In the genomic region with DNA sequence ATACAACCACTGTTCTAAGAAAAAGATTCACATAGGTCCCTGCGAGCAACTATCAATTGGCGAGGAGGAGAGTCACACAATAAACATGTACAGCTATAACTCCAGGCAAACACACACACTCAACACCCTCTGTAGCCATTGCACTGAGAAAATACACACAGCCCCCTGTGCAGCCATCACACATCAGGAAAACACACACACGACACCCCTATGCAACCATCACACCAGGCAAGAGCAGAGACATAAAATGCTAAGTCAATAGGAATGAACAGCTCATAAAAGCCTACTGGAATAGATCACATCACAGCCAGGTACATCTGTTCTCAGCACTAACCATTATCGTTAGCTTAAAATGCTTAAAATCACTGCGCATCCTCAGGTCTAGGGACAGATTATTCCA, we compare ENCODE assay signal across 29 mouse cellular contexts.
DNase-seq lines count a peak whose midpoint lies in the region; ATAC-seq and TF ChIP-seq lines count a peak whose summit lies in the region.
"Had no signal": no experiment of that assay in that cellular context is flagged by ENCODE, and none has a peak within 500 bp of the region (broad histone marks: within the 10 kb centered on the region; RNA-seq: fewer than 3 reads in every experiment).

No protein-coding gene starts in this region.

- no peaks in the 10 kb centered on the region for H3K27me3 ChIP-seq in forebrain, embryonic 15.5 days
- no peaks in the 10 kb centered on the region for H3K27me3 ChIP-seq in forebrain, embryonic 10.5 days (ENCODE audit: poor library complexity, severe bottlenecking)
- H3K27me3 ChIP-seq in kidney, adult 2 months (replicated peaks; ENCODE audit: control insufficient read depth, insufficient read depth, low read length) = no peaks in the 10 kb centered on the region
- H3K27me3 ChIP-seq in kidney, embryonic 14.5 days (ENCODE audit: control insufficient read depth, insufficient read depth, low read length) = no peaks in the 10 kb centered on the region
- H3K27me3 ChIP-seq in neural tube, embryonic 15.5 days (replicated peaks) = no peaks in the 10 kb centered on the region
- H3K27me3 ChIP-seq: embryonic facial prominence, embryonic 13.5 days; intestine, embryonic 15.5 days; limb, embryonic 15.5 days; liver, embryonic 13.5 days; megakaryocyte, embryonic 14.5 days; midbrain, embryonic 13.5 days had no signal

- no peak for TF ChIP-seq CTCF in kidney, adult 2 months (conservative IDR thresholded peaks at IDR 0.05; ENCODE audit: insufficient read depth, insufficient read length, low read depth, low read length)

- H3K4me1 ChIP-seq in forebrain, embryonic 15.5 days = peaks cover 42% of the 10 kb centered on the region
- peaks cover 20% of the 10 kb centered on the region for H3K4me1 ChIP-seq in forebrain, embryonic 10.5 days
- H3K4me1 ChIP-seq in kidney, adult 2 months (ENCODE audit: control insufficient read depth, insufficient read depth, low read length) = peaks cover 10% of the 10 kb centered on the region; the same call in 1 of the 2 replicates
- peaks cover 16% of the 10 kb centered on the region; the same call in 1 of the 2 replicates for H3K4me1 ChIP-seq in kidney, embryonic 14.5 days (ENCODE audit: control insufficient read depth, insufficient read depth, low read length)
- peaks cover 36% of the 10 kb centered on the region for H3K4me1 ChIP-seq in brown adipose tissue, adult 24 weeks (ENCODE audit: control insufficient read depth, insufficient read depth, insufficient read length, low read length)
- H3K4me1 ChIP-seq in neural tube, embryonic 15.5 days = peaks cover 20% of the 10 kb centered on the region
- H3K4me1 ChIP-seq: intestine, embryonic 15.5 days; liver, embryonic 13.5 days; megakaryocyte, embryonic 14.5 days had no signal

- H3K36me3 ChIP-seq in forebrain, embryonic 15.5 days = no peaks in the 10 kb centered on the region
- no peaks in the 10 kb centered on the region for H3K36me3 ChIP-seq in forebrain, embryonic 10.5 days (replicated peaks)
- H3K36me3 ChIP-seq in kidney, adult 2 months (ENCODE audit: control insufficient read depth, insufficient read depth, low read length) = no peaks in the 10 kb centered on the region
- no peaks in the 10 kb centered on the region for H3K36me3 ChIP-seq in kidney, embryonic 14.5 days (ENCODE audit: control insufficient read depth, insufficient read depth, low read length)
- no peaks in the 10 kb centered on the region for H3K36me3 ChIP-seq in neural tube, embryonic 15.5 days
- H3K36me3 ChIP-seq: embryonic facial prominence, embryonic 13.5 days; hindbrain, embryonic 10.5 days; intestine, embryonic 15.5 days; limb, embryonic 15.5 days; liver, embryonic 13.5 days; midbrain, embryonic 13.5 days had no signal

- no peak overlapping the region for H3K4me3 ChIP-seq in forebrain, embryonic 15.5 days
- H3K4me3 ChIP-seq in forebrain, embryonic 10.5 days = no peak overlapping the region
- H3K4me3 ChIP-seq in kidney, adult 2 months (ENCODE audit: insufficient read depth, low read depth, low read length) = no peak overlapping the region
- no peak overlapping the region for H3K4me3 ChIP-seq in kidney, embryonic 14.5 days (ENCODE audit: low read length)
- no peak overlapping the region for H3K4me3 ChIP-seq in brown adipose tissue, adult 24 weeks (ENCODE audit: insufficient read depth, low read depth, low read length)
- H3K4me3 ChIP-seq in neural tube, embryonic 15.5 days (replicated peaks) = no peak overlapping the region
- H3K4me3 ChIP-seq: embryonic facial prominence, embryonic 13.5 days; hindbrain, embryonic 10.5 days; intestine, embryonic 15.5 days; left cerebral cortex, adult 2 months; limb, embryonic 15.5 days; liver, embryonic 13.5 days; megakaryocyte, embryonic 14.5 days; midbrain, embryonic 13.5 days had no signal

- WGBS in forebrain, embryonic 15.5 days = 65% methylated on average over 5 of the region's 5 CpGs
- 91% methylated on average over 5 of the region's 5 CpGs for WGBS in forebrain, embryonic 10.5 days
- WGBS in kidney, adult 2 months = 90% methylated on average over 5 of the region's 5 CpGs
- 83% methylated on average over 5 of the region's 5 CpGs for WGBS in kidney, embryonic 14.5 days
- WGBS in neural tube, embryonic 15.5 days = 54% methylated on average over 5 of the region's 5 CpGs

- no peak overlapping the region for H3K9ac ChIP-seq in forebrain, embryonic 15.5 days (replicated peaks)
- no peak overlapping the region for H3K9ac ChIP-seq in kidney, embryonic 14.5 days (ENCODE audit: low read depth, low read length)
- no peak overlapping the region for H3K9ac ChIP-seq in neural tube, embryonic 15.5 days (replicated peaks)
- H3K9ac ChIP-seq: embryonic facial prominence, embryonic 13.5 days; intestine, embryonic 15.5 days; limb, embryonic 15.5 days; liver, embryonic 13.5 days; midbrain, embryonic 13.5 days had no signal

- no peak for DNase-seq in forebrain, embryonic 10.5 days (ENCODE audit: extremely low spot score, low spot score)
- DNase-seq in kidney, adult 2 months = no peak
- no peak for DNase-seq in testis, postnatal 10 days (ENCODE audit: low spot score)
- DNase-seq: adrenal gland, postnatal 14 days; cerebellum, adult 11-12 months; cerebellum, adult 9-11 months; embryo, embryonic 11 days; gastrocnemius, postnatal 14 days; heart, postnatal 14 days; liver, embryonic 13.5 days; lung, adult 18-20 months; lung, postnatal 4 days; right cerebral cortex, adult 18-20 months; spleen, adult 18-20 months; thymus, adult 18-20 months; thymus, postnatal 25 days had no signal

- no peak for ATAC-seq in forebrain, embryonic 15.5 days (replicated peaks)
- ATAC-seq in kidney, embryonic 14.5 days (ENCODE audit: low FRiP score, low TSS enrichment) = no peak
- 0 out of 2 replicates have a peak, but pooled peaks have one; percentile 50 for ATAC-seq in neural tube, embryonic 15.5 days (ENCODE audit: low FRiP score)
- ATAC-seq: hindbrain, embryonic 16.5 days; intestine, embryonic 15.5 days; lung, postnatal 0 days had no signal

- no peak overlapping the region for H3K4me2 ChIP-seq in forebrain, embryonic 15.5 days (replicated peaks)
- H3K4me2 ChIP-seq in kidney, embryonic 14.5 days (replicated peaks; ENCODE audit: low read depth, low read length) = no peak overlapping the region
- no peak overlapping the region for H3K4me2 ChIP-seq in neural tube, embryonic 15.5 days
- H3K4me2 ChIP-seq: embryonic facial prominence, embryonic 13.5 days; intestine, embryonic 15.5 days; limb, embryonic 15.5 days; liver, embryonic 13.5 days; midbrain, embryonic 13.5 days had no signal

- TF ChIP-seq POLR2A in kidney, adult 2 months (IDR thresholded peaks at IDR 0.05; ENCODE audit: low read depth, low read length) = no peak

- H3K27ac ChIP-seq in forebrain, embryonic 15.5 days (replicated peaks) = peak overlapping the region; percentile 65
- H3K27ac ChIP-seq in forebrain, embryonic 10.5 days = no peak overlapping the region
- H3K27ac ChIP-seq in kidney, adult 2 months (ENCODE audit: insufficient read depth, low read depth, low read length) = peak overlapping the region; percentile 1; the same call in 1 of the 2 replicates
- no peak overlapping the region for H3K27ac ChIP-seq in kidney, embryonic 14.5 days (ENCODE audit: low read depth, low read length)
- peak overlapping the region; percentile 73 for H3K27ac ChIP-seq in brown adipose tissue, adult 24 weeks (replicated peaks; ENCODE audit: low read depth, low read length)
- no peak overlapping the region for H3K27ac ChIP-seq in neural tube, embryonic 15.5 days (replicated peaks)
- H3K27ac ChIP-seq: embryonic facial prominence, embryonic 13.5 days; hindbrain, embryonic 10.5 days; intestine, embryonic 15.5 days; left cerebral cortex, adult 2 months; limb, embryonic 15.5 days; liver, embryonic 13.5 days; midbrain, embryonic 13.5 days had no signal

- no peaks in the 10 kb centered on the region for H3K9me3 ChIP-seq in forebrain, embryonic 15.5 days
- H3K9me3 ChIP-seq in forebrain, embryonic 10.5 days = no peaks in the 10 kb centered on the region
- H3K9me3 ChIP-seq in kidney, embryonic 14.5 days (ENCODE audit: control insufficient read depth, low read length) = no peaks in the 10 kb centered on the region
- no peaks in the 10 kb centered on the region for H3K9me3 ChIP-seq in neural tube, embryonic 15.5 days (replicated peaks)
- H3K9me3 ChIP-seq: embryonic facial prominence, embryonic 13.5 days; hindbrain, embryonic 10.5 days; intestine, embryonic 15.5 days; limb, embryonic 15.5 days; liver, embryonic 13.5 days; megakaryocyte, embryonic 14.5 days; midbrain, embryonic 13.5 days had no signal

Comparison
In these comparisons a context has a peak if more than half of its experiments do, and no peak if none do; other contexts are left out.
1. H3K27ac ChIP-seq: peak in forebrain, embryonic 15.5 days (single experiment), kidney, adult 2 months (single experiment) and brown adipose tissue, adult 24 weeks (single experiment); none in forebrain, embryonic 10.5 days (single experiment), kidney, embryonic 14.5 days (single experiment) and neural tube, embryonic 15.5 days (single experiment).